ENCODE assay signal across 8 mouse cellular contexts in the genomic region with DNA sequence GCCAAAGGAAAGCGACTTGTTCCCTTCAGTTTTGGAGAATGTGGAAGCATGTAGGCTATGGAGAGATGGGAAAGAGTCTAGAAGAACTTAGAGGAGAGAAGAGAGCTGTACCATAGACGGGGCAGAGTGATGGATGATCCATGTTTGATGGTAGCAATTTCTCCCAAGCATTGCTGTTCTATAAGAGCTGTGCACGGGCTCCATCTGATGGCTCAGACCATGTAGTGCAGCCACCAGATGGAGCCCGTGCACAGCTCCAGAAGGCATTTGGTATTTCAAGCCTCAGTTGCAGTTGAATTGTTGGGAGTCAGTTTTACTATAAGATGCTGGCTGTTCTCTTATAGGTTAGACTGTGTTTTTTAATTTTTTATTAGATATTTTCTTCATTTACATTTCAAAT. TPM values are rescaled to one million over a fixed set of nuclear protein-coding genes. Genes with fewer than 3 reads are reported as not detected.
A peak's percentile ranks its signal among the peaks of the same experiment; 100 is the strongest.
DNase-seq lines count a peak whose midpoint lies in the region; ATAC-seq lines count a peak whose summit lies in the region.

No protein-coding gene starts in this region.

- DNase-seq in kidney, adult 18-20 months, result peak; percentile 64
- no peak for DNase-seq in kidney, adult 11 months
- peak; percentile 57 for DNase-seq in R1 (ENCODE audit: low read depth, low spot score)
- DNase-seq in heart, postnatal 10 days, result peak; percentile 62 to 69
- DNase-seq in kidney, postnatal 36 days, result peak; percentile 46 to 84
- DNase-seq in lung, postnatal 36 days, result peak; percentile 76
- DNase-seq in spleen, postnatal 4 days (ENCODE audit: low spot score in 2 of 2), result peak; percentile 39 to 76

- peak; percentile 88 for ATAC-seq in common myeloid progenitor, adult 5-6 weeks (replicated peaks; ENCODE audit: low read depth, poor library complexity, severe bottlenecking)

- intact Hi-C loops in heart, postnatal 10 days (cut with DNase I), result loop anchor here (1.0 to 2.0 kb wide), 4 partner anchors 72 to 158 kb away; partner anchors contain the start of gene Kdm1a

RNA-seq across cellular contexts. Expression of gene Luzp1, which starts 56.9 kb away (rescaled TPM):
- 6.5 and 11.1 TPM in 2 replicates for total RNA-seq in common myeloid progenitor, adult 5-6 weeks (2017)
- 10 to 100 TPM; 58.3 to 69.0 TPM for total RNA-seq in heart, postnatal 10 days (2021)
